Mouse (Mus musculus) liver, embryonic 14.5 days (tissue): Measurements from ENCODE around the gene Ambra1. TPM values are rescaled to one million over a fixed set of nuclear protein-coding genes. Genes with fewer than 3 reads are reported as not detected.

Source experiments
- ATAC-seq: fragments of 200-750 bp; cut with Nextera tagmentation; 2 replicates; pipeline ENCODE4 v1.8.0; 2017; ENCODE audit warnings: moderate number of reproducible peaks, mild to moderate bottlenecking, moderate library complexity; ENCODE audit not compliant: insufficient read depth
- DNase-seq, 3 experiments: peaks; one replicate each; pipeline ENCODE4 v3.0.0-alpha.2; 2012 to 2013; ENCODE audit warnings: low read depth in 3 of 3, low spot score in 3 of 3
- H3K27ac ChIP-seq: fragments of 300-500 bp; sonication (generic); 2 replicates; pipeline ENCODE4 v1.5.1; 2014; ENCODE audit warnings: moderate library complexity, mild to moderate bottlenecking, control low read depth, inconsistent platforms
- H3K27me3 ChIP-seq: fragments of 300-500 bp; sonication (generic); 2 replicates; pipeline ENCODE4 v1.6.1; 2014; ENCODE audit warnings: mild to moderate bottlenecking, low read length, moderate library complexity; ENCODE audit not compliant: control insufficient read depth, insufficient read depth
- H3K36me3 ChIP-seq: fragments of 300-500 bp; sonication (generic); replicated peaks from 2 replicates; pipeline ENCODE4 v1.6.1; 2014; ENCODE audit warnings: low read depth; ENCODE audit not compliant: control insufficient read depth, insufficient read depth
- H3K4me1 ChIP-seq, 2 experiments: fragments of 200-500 bp in 1 of 2; fragments of 300-500 bp in 1 of 2; sonication (generic) in 1 of 2; replicated peaks; 2 replicates each; pipeline ENCODE4 v1.6.1; 2012 to 2014; ENCODE audit warnings: antibody characterized with exemption in 1 of 2, inconsistent platforms in 1 of 2, low read length in 1 of 2; ENCODE audit not compliant: control insufficient read depth in 2 of 2, insufficient read depth in 2 of 2
- H3K4me2 ChIP-seq: fragments of 300-500 bp; sonication (generic); 2 replicates; pipeline ENCODE4 v1.6.1; 2014; ENCODE audit warnings: low read depth, mild to moderate bottlenecking, control low read depth, moderate library complexity
- H3K4me3 ChIP-seq, 2 experiments: fragments of 200-500 bp in 1 of 2; fragments of 300-500 bp in 1 of 2; sonication (generic) in 1 of 2; 2 replicates each; pipeline ENCODE4 v1.5.1; 2012 to 2014; ENCODE audit warnings: low read depth in 2 of 2, low read length in 2 of 2, mild to moderate bottlenecking in 2 of 2, control low read depth in 1 of 2, inconsistent platforms in 1 of 2, moderate library complexity in 1 of 2; ENCODE audit not compliant: insufficient read depth in 1 of 2
- H3K9ac ChIP-seq: fragments of 300-500 bp; sonication (generic); replicated peaks from 2 replicates; pipeline ENCODE4 v1.6.1; 2014; ENCODE audit warnings: mild to moderate bottlenecking, control low read depth, moderate library complexity
- H3K9me3 ChIP-seq: fragments of 300-500 bp; sonication (generic); 2 replicates; pipeline ENCODE4 v1.6.1; 2016; ENCODE audit warnings: low read length, mixed read lengths; ENCODE audit not compliant: control insufficient read depth
- CTCF ChIP-seq: IDR thresholded peaks from 2 replicates; pipeline ENCODE4 v1.5.1; 2016; ENCODE audit warnings: antibody characterized with exemption, low read depth, control low read depth
- EP300 ChIP-seq: IDR thresholded peaks from 2 replicates; pipeline ENCODE4 v1.6.1; 2016; ENCODE audit warnings: antibody characterized with exemption, low read depth
- WGBS: fragments of 180-500 bp; shearing (Covaris S2); extraction: QIAGEN DNeasy Blood & Tissue Kit; methylation state at CpG from one replicate; pipeline ENCODE4 v1.1.7; 2014; ENCODE audit not compliant: insufficient replicate concordance; 5-methylcytosine and 5-hydroxymethylcytosine counted together
- polyA plus RNA-seq, 2 experiments: library from polyadenylated mRNA; depleted of rRNA in 1 of 2; stranded (reverse) in 1 of 2; unstranded in 1 of 2; fragments of >200 nt; fragmentation: Nextera tagmentation in 1 of 2; extraction: Ambion mirVana in 1 of 2; gene quantifications; 2 replicates each; pipeline versions ENCODE4 v1.2.1 to v1.2.3; 2012 to 2014

Ambra1 gene
- polyA plus RNA-seq, 2 experiments = 3.9 TPM

- Histone ChIP-seq H3K36me3 (peaks cover 3% of the 10 kb centered on the region; the same call in 1 of the 2 replicates), H3K4me1 (peaks cover 30 to 56% of the 10 kb centered on the region in 2 experiments), H3K9ac (peak overlapping the region; percentile 76), H3K4me2 (peak overlapping the region; percentile 86), H3K27ac (peak overlapping the region; percentile 42), H3K9me3 (no peaks in the 10 kb centered on the region), H3K27me3 (peaks cover 8% of the 10 kb centered on the region), H3K4me3 (peak overlapping the region; percentile 68 to 73)
- ATAC-seq = no peak
- DNase-seq = no peak
- TF ChIP-seq CTCF (no peak), EP300 (no peak)
- WGBS = 18% methylated on average over 4 of the region's 4 CpGs
Measured at GRCm38 (mm10) chr2:91961901-91962761, 232.2 kb downstream of the Ambra1 start.

- TF ChIP-seq CTCF = no peak
- no peak for TF ChIP-seq EP300
- peaks cover 30 to 50% of the 10 kb centered on the region in 2 experiments for H3K4me1 ChIP-seq
- ATAC-seq (peak; percentile 27), DNase-seq (no peak)
- H3K27me3 ChIP-seq = peaks cover 8% of the 10 kb centered on the region
- peak overlapping the region; percentile 86 for H3K4me2 ChIP-seq
- under 1% methylated on average over 39 of the region's 39 CpGs for WGBS
- peak overlapping the region; percentile 24; the same call in 1 of the 2 replicates for H3K27ac ChIP-seq
- peak overlapping the region; percentile 68 to 73 for H3K4me3 ChIP-seq
- H3K9ac ChIP-seq = peak overlapping the region; percentile 76
- peaks cover 3% of the 10 kb centered on the region; the same call in 1 of the 2 replicates for H3K36me3 ChIP-seq
- no peaks in the 10 kb centered on the region for H3K9me3 ChIP-seq
Measured at GRCm38 (mm10) chr2:91962864-91963401, 233.0 kb downstream of the Ambra1 start.

- Histone ChIP-seq H3K9ac (peak overlapping the region; percentile 76), H3K36me3 (peaks cover 3% of the 10 kb centered on the region; the same call in 1 of the 2 replicates), H3K4me3 (peak overlapping the region; percentile 68 to 73), H3K4me2 (peak overlapping the region; percentile 86), H3K9me3 (no peaks in the 10 kb centered on the region), H3K27me3 (peaks cover 8% of the 10 kb centered on the region), H3K4me1 (peaks cover 30 to 46% of the 10 kb centered on the region in 2 experiments), H3K27ac (peak overlapping the region; percentile 24; the same call in 1 of the 2 replicates)
- DNase-seq = peak; percentile 73 to 82 (median 76)
- TF ChIP-seq CTCF (peak; percentile 89), EP300 (no peak)
- WGBS = 1% methylated on average over 57 of the region's 57 CpGs
- ATAC-seq = peak; percentile 91
Measured at GRCm38 (mm10) chr2:91963443-91963932, 233.6 kb downstream of the Ambra1 start.

- Histone ChIP-seq H3K36me3 (peaks cover 3% of the 10 kb centered on the region; the same call in 1 of the 2 replicates), H3K27ac (no peak overlapping the region), H3K4me3 (peak overlapping the region; percentile 34 to 44), H3K27me3 (peaks cover 8% of the 10 kb centered on the region), H3K9me3 (no peaks in the 10 kb centered on the region), H3K9ac (no peak overlapping the region), H3K4me2 (peak overlapping the region; percentile 39), H3K4me1 (peaks cover 18 to 35% of the 10 kb centered on the region in 2 experiments)
- TF ChIP-seq EP300 (no peak), CTCF (no peak)
- DNase-seq (no peak), ATAC-seq (no peak)
- WGBS = 23% methylated on average over 3 of the region's 3 CpGs
Measured at GRCm38 (mm10) chr2:91964610-91965204, 234.8 kb downstream of the Ambra1 start.
